Comparison of ENCODE assay signal across 18 mouse cellular contexts in genomic region chr13:6470286-6471103, GRCm38 (mm10).
DNase-seq lines count a peak whose midpoint lies in the region; ATAC-seq lines count a peak whose summit lies in the region.
"Had no signal": no experiment of that assay in that cellular context is flagged by ENCODE, and none has a peak within 500 bp of the region (broad histone marks: within the 10 kb centered on the region; RNA-seq: fewer than 3 reads in every experiment).

No protein-coding gene starts in this region.

- H3K27ac ChIP-seq in forebrain, embryonic 14.5 days (ENCODE audit: low read depth, low read length), result no peak overlapping the region
- H3K27ac ChIP-seq in forebrain, embryonic 10.5 days, result no peak overlapping the region
- no peak overlapping the region for H3K27ac ChIP-seq in midbrain, embryonic 11.5 days (ENCODE audit: low read depth, low read length)
- H3K27ac ChIP-seq in midbrain, embryonic 10.5 days (replicated peaks), result no peak overlapping the region
- no peak overlapping the region for H3K27ac ChIP-seq in embryonic facial prominence, embryonic 14.5 days (replicated peaks; ENCODE audit: low read depth, low read length)
- peak overlapping the region; percentile 25; the same call in 1 of the 2 replicates for H3K27ac ChIP-seq in midbrain, embryonic 16.5 days (ENCODE audit: low read length)
- H3K27ac ChIP-seq: embryonic facial prominence, embryonic 12.5 days; stomach, postnatal 0 days had no signal

- H3K27me3 ChIP-seq in forebrain, embryonic 14.5 days (replicated peaks; ENCODE audit: control insufficient read depth, insufficient read depth, low read length), result no peaks in the 10 kb centered on the region
- no peaks in the 10 kb centered on the region for H3K27me3 ChIP-seq in forebrain, embryonic 10.5 days (ENCODE audit: poor library complexity, severe bottlenecking)
- H3K27me3 ChIP-seq in midbrain, embryonic 11.5 days (ENCODE audit: control insufficient read depth, insufficient read depth, low read length), result no peaks in the 10 kb centered on the region
- no peaks in the 10 kb centered on the region for H3K27me3 ChIP-seq in midbrain, embryonic 10.5 days (ENCODE audit: low read depth, poor library complexity, severe bottlenecking)
- no peaks in the 10 kb centered on the region for H3K27me3 ChIP-seq in embryonic facial prominence, embryonic 14.5 days (replicated peaks; ENCODE audit: control insufficient read depth, insufficient read depth, low read length)
- H3K27me3 ChIP-seq in midbrain, embryonic 16.5 days (ENCODE audit: control insufficient read depth, insufficient read depth, low read depth, low read length), result no peaks in the 10 kb centered on the region
- H3K27me3 ChIP-seq: embryonic facial prominence, embryonic 12.5 days; heart, embryonic 13.5 days had no signal

- peak; percentile 33 for DNase-seq in forebrain, embryonic 14.5 days (ENCODE audit: low spot score)
- no peak for DNase-seq in forebrain, embryonic 10.5 days (ENCODE audit: extremely low spot score, low spot score)
- peak; percentile 76 for DNase-seq in midbrain, embryonic 11.5 days (ENCODE audit: low spot score, missing footprints)
- DNase-seq in midbrain, embryonic 10.5 days (ENCODE audit: low spot score), result no peak
- DNase-seq in embryonic facial prominence, embryonic 14.5 days (ENCODE audit: low spot score), result peak; percentile 16
- no peak for DNase-seq in testis, postnatal 14 days (ENCODE audit: low spot score)
- no peak for DNase-seq in ovary, postnatal 10 days (ENCODE audit: low spot score)
- DNase-seq: cerebellum, adult 8-10 months; gastrocnemius, adult 2 months; liver, postnatal 0 days; lung, postnatal 10 days; thymus, postnatal 25 days had no signal

- H3K9me3 ChIP-seq in forebrain, embryonic 14.5 days (replicated peaks; ENCODE audit: control insufficient read depth, low read length), result no peaks in the 10 kb centered on the region
- no peaks in the 10 kb centered on the region for H3K9me3 ChIP-seq in forebrain, embryonic 10.5 days
- no peaks in the 10 kb centered on the region for H3K9me3 ChIP-seq in midbrain, embryonic 11.5 days (ENCODE audit: control insufficient read depth, low read length)
- no peaks in the 10 kb centered on the region for H3K9me3 ChIP-seq in midbrain, embryonic 10.5 days (replicated peaks)
- H3K9me3 ChIP-seq in embryonic facial prominence, embryonic 14.5 days (ENCODE audit: control insufficient read depth, low read length), result peaks cover 4% of the 10 kb centered on the region; the same call in 1 of the 2 replicates
- no peaks in the 10 kb centered on the region for H3K9me3 ChIP-seq in midbrain, embryonic 16.5 days (replicated peaks; ENCODE audit: control insufficient read depth, low read length, poor library complexity, severe bottlenecking)
- H3K9me3 ChIP-seq: embryonic facial prominence, embryonic 12.5 days; G1E; heart, embryonic 13.5 days had no signal

- H3K36me3 ChIP-seq in forebrain, embryonic 14.5 days (ENCODE audit: control insufficient read depth, insufficient read depth, low read length), result no peaks in the 10 kb centered on the region
- H3K36me3 ChIP-seq in forebrain, embryonic 10.5 days (replicated peaks), result no peaks in the 10 kb centered on the region
- H3K36me3 ChIP-seq in midbrain, embryonic 11.5 days (ENCODE audit: control insufficient read depth, insufficient read depth, low read length), result no peaks in the 10 kb centered on the region
- no peaks in the 10 kb centered on the region for H3K36me3 ChIP-seq in midbrain, embryonic 10.5 days
- H3K36me3 ChIP-seq in embryonic facial prominence, embryonic 14.5 days (ENCODE audit: control insufficient read depth, insufficient read depth, low read length), result no peaks in the 10 kb centered on the region
- no peaks in the 10 kb centered on the region for H3K36me3 ChIP-seq in midbrain, embryonic 16.5 days (ENCODE audit: control insufficient read depth, insufficient read depth, low read length)
- H3K36me3 ChIP-seq: embryonic facial prominence, embryonic 12.5 days; G1E; heart, embryonic 13.5 days had no signal

- no peak overlapping the region for H3K9ac ChIP-seq in forebrain, embryonic 14.5 days (ENCODE audit: low read length)
- no peak overlapping the region for H3K9ac ChIP-seq in midbrain, embryonic 11.5 days (ENCODE audit: low read length)
- no peak overlapping the region for H3K9ac ChIP-seq in embryonic facial prominence, embryonic 14.5 days (ENCODE audit: low read depth, low read length)
- peak overlapping the region; percentile 37; the same call in 1 of the 2 replicates for H3K9ac ChIP-seq in midbrain, embryonic 16.5 days (ENCODE audit: low read depth, low read length)
- H3K9ac ChIP-seq: embryonic facial prominence, embryonic 12.5 days; heart, embryonic 13.5 days; liver, postnatal 0 days had no signal

- peaks cover 29% of the 10 kb centered on the region for H3K4me1 ChIP-seq in forebrain, embryonic 14.5 days (ENCODE audit: control insufficient read depth, insufficient read depth, low read length)
- peaks cover 32% of the 10 kb centered on the region for H3K4me1 ChIP-seq in forebrain, embryonic 10.5 days
- peaks cover 12% of the 10 kb centered on the region for H3K4me1 ChIP-seq in midbrain, embryonic 11.5 days (ENCODE audit: control insufficient read depth, insufficient read depth, low read length)
- peaks cover 26% of the 10 kb centered on the region for H3K4me1 ChIP-seq in midbrain, embryonic 10.5 days
- no peaks in the 10 kb centered on the region for H3K4me1 ChIP-seq in embryonic facial prominence, embryonic 14.5 days (ENCODE audit: control insufficient read depth, insufficient read depth, low read length)
- peaks cover 31% of the 10 kb centered on the region for H3K4me1 ChIP-seq in midbrain, embryonic 16.5 days (ENCODE audit: control insufficient read depth, insufficient read depth, low read length)
- H3K4me1 ChIP-seq: embryonic facial prominence, embryonic 12.5 days had no signal

- no peak overlapping the region for H3K4me2 ChIP-seq in forebrain, embryonic 14.5 days (ENCODE audit: low read length)
- H3K4me2 ChIP-seq in midbrain, embryonic 11.5 days, result no peak overlapping the region
- H3K4me2 ChIP-seq in embryonic facial prominence, embryonic 14.5 days (ENCODE audit: low read depth, low read length), result no peak overlapping the region
- H3K4me2 ChIP-seq in midbrain, embryonic 16.5 days (ENCODE audit: low read length), result no peak overlapping the region
- H3K4me2 ChIP-seq: embryonic facial prominence, embryonic 12.5 days; heart, embryonic 13.5 days had no signal

- peak; percentile 12; the same call in 1 of the 2 replicates for ATAC-seq in forebrain, embryonic 14.5 days
- no peak for ATAC-seq in midbrain, embryonic 11.5 days (ENCODE audit: low FRiP score)
- no peak for ATAC-seq in embryonic facial prominence, embryonic 14.5 days (ENCODE audit: low read depth)
- peak; percentile 26; the same call in 1 of the 2 replicates for ATAC-seq in midbrain, embryonic 16.5 days
- ATAC-seq: intestine, postnatal 0 days; liver, postnatal 0 days had no signal

- no peak overlapping the region for H3K4me3 ChIP-seq in forebrain, embryonic 14.5 days (ENCODE audit: low read depth, low read length)
- no peak overlapping the region for H3K4me3 ChIP-seq in forebrain, embryonic 10.5 days
- H3K4me3 ChIP-seq in midbrain, embryonic 11.5 days (ENCODE audit: low read depth, low read length), result no peak overlapping the region
- H3K4me3 ChIP-seq in midbrain, embryonic 10.5 days, result no peak overlapping the region
- no peak overlapping the region for H3K4me3 ChIP-seq in embryonic facial prominence, embryonic 14.5 days (ENCODE audit: low read depth, low read length)
- no peak overlapping the region for H3K4me3 ChIP-seq in midbrain, embryonic 16.5 days (ENCODE audit: low read depth, low read length)
- H3K4me3 ChIP-seq: embryonic facial prominence, embryonic 12.5 days; gastrocnemius, adult 2 months; heart, embryonic 13.5 days had no signal

- 54% methylated on average over 15 of the region's 15 CpGs for WGBS in forebrain, embryonic 14.5 days
- WGBS in forebrain, embryonic 10.5 days, result 82% methylated on average over 15 of the region's 15 CpGs
- 71% methylated on average over 15 of the region's 15 CpGs for WGBS in midbrain, embryonic 11.5 days
- WGBS in midbrain, embryonic 10.5 days, result 82% methylated on average over 15 of the region's 15 CpGs
- WGBS in embryonic facial prominence, embryonic 14.5 days, result 69% methylated on average over 15 of the region's 15 CpGs
- 43% methylated on average over 15 of the region's 15 CpGs for WGBS in midbrain, embryonic 16.5 days

Comparison
In these comparisons a context has a peak if more than half of its experiments do, and no peak if none do; other contexts are left out.
1. ATAC-seq: peak in forebrain, embryonic 14.5 days (single experiment) and midbrain, embryonic 16.5 days (single experiment); none in midbrain, embryonic 11.5 days (single experiment) and embryonic facial prominence, embryonic 14.5 days (single experiment).
2. DNase-seq: peak in forebrain, embryonic 14.5 days (single experiment), midbrain, embryonic 11.5 days (single experiment) and embryonic facial prominence, embryonic 14.5 days (single experiment); none in forebrain, embryonic 10.5 days (single experiment), midbrain, embryonic 10.5 days (single experiment), testis, postnatal 14 days (single experiment) and ovary, postnatal 10 days (single experiment).